Mouse (Mus musculus) MEL (cell line): ENCODE measurements around the gene Rad51d. TPM values are rescaled to one million over a fixed set of nuclear protein-coding genes. Genes with fewer than 3 reads are reported as not detected.
A peak's percentile ranks its signal among the peaks of the same experiment; 100 is the strongest.

ENCODE experiments used
- DNase-seq: peaks from one replicate; pipeline ENCODE4 v3.0.0; 2011; ENCODE audit warnings: low read depth, low spot score
- H3K27ac ChIP-seq: 2 replicates; pipeline ENCODE4 v1.5.1; 2012; ENCODE audit warnings: low read depth, mild to moderate bottlenecking, control low read depth, low read length, moderate library complexity; ENCODE audit not compliant: control insufficient read depth
- H3K27me3 ChIP-seq, 2 experiments: fragments of 150-350 bp in 1 of 2; sonication (generic) in 1 of 2; 2 replicates each; pipeline ENCODE4 v1.6.1; 2012; ENCODE audit warnings: low read length in 2 of 2, mild to moderate bottlenecking in 2 of 2, improper control_type of control experiment in 1 of 2, moderate library complexity in 1 of 2; ENCODE audit not compliant: insufficient read depth in 2 of 2, control insufficient read depth in 1 of 2
- H3K36me3 ChIP-seq, 2 experiments: 2 replicates each; pipeline ENCODE4 v1.6.1; 2012 to 2014; ENCODE audit warnings: low read length in 2 of 2, improper control_type of control experiment in 1 of 2, inconsistent platforms in 1 of 2, mild to moderate bottlenecking in 1 of 2; ENCODE audit not compliant: insufficient read depth in 2 of 2, control insufficient read depth in 1 of 2
- H3K4me1 ChIP-seq, 2 experiments: fragments of 150-350 bp in 1 of 2; sonication (generic) in 1 of 2; 2 replicates each; pipeline ENCODE4 v1.6.1; 2012; ENCODE audit warnings: low read length in 2 of 2, improper control_type of control experiment in 1 of 2, mild to moderate bottlenecking in 1 of 2; ENCODE audit not compliant: insufficient read depth in 2 of 2, control insufficient read depth in 1 of 2
- H3K4me3 ChIP-seq, 2 experiments: fragments of 150-350 bp in 1 of 2; sonication (generic) in 1 of 2; 2 replicates each; pipeline ENCODE4 v1.5.1; 2012; ENCODE audit warnings: low read depth in 2 of 2, low read length in 2 of 2, mild to moderate bottlenecking in 2 of 2, moderate library complexity in 2 of 2, control low read depth in 1 of 2, improper control_type of control experiment in 1 of 2; ENCODE audit not compliant: control insufficient read depth in 1 of 2, insufficient read depth in 1 of 2
- H3K79me2 ChIP-seq: 2 replicates; pipeline ENCODE4 v1.6.1; 2012; ENCODE audit warnings: mild to moderate bottlenecking, low read length, moderate library complexity; ENCODE audit not compliant: control insufficient read depth, poor library complexity, insufficient read depth
- H3K9ac ChIP-seq: 2 replicates; pipeline ENCODE4 v1.6.1; 2012; ENCODE audit warnings: low read depth, mild to moderate bottlenecking, control low read depth, low read length, moderate library complexity; ENCODE audit not compliant: control insufficient read depth, poor library complexity, severe bottlenecking
- H3K9me3 ChIP-seq: fragments of 150-350 bp; sonication (generic); replicated peaks from 2 replicates; pipeline ENCODE4 v1.6.1; 2012; ENCODE audit warnings: mild to moderate bottlenecking, low read length, improper control_type of control experiment, moderate library complexity; ENCODE audit not compliant: insufficient read depth
- BHLHE40 ChIP-seq: IDR thresholded peaks from 2 replicates; pipeline ENCODE4 v1.6.1; 2012; ENCODE audit warnings: low read depth, mild to moderate bottlenecking, inconsistent platforms, low read length, improper control_type of control experiment, borderline replicate concordance
- CHD2 ChIP-seq: IDR thresholded peaks from 2 replicates; pipeline ENCODE4 v1.6.1; 2011; ENCODE audit warnings: low read length, improper control_type of control experiment
- CTCF ChIP-seq, 3 experiments: IDR thresholded peaks in 2 of 3; conservative IDR thresholded peaks in 1 of 3; 2 replicates each; pipeline ENCODE4 v1.5.1; 2011 to 2012; ENCODE audit warnings: low read length in 3 of 3, low read depth in 2 of 3, mild to moderate bottlenecking in 2 of 3, improper control_type of control experiment in 1 of 3, inconsistent platforms in 1 of 3, mixed read lengths in 1 of 3, moderate library complexity in 1 of 3; ENCODE audit not compliant: control insufficient read depth in 1 of 3, insufficient read depth in 1 of 3, poor library complexity in 1 of 3, severe bottlenecking in 1 of 3
- E2F4 ChIP-seq: IDR thresholded peaks from 2 replicates; pipeline ENCODE4 v1.6.1; 2011; ENCODE audit warnings: low read depth, low read length, improper control_type of control experiment, borderline replicate concordance
- ELF1 ChIP-seq: IDR thresholded peaks from 2 replicates; pipeline ENCODE4 v1.6.1; 2014; ENCODE audit warnings: low read depth, mild to moderate bottlenecking, inconsistent platforms, low read length, improper control_type of control experiment, moderate library complexity
- GATA1 ChIP-seq: IDR thresholded peaks from 2 replicates; pipeline ENCODE4 v1.6.1; 2011; ENCODE audit warnings: low read depth, low read length, improper control_type of control experiment
- JUND ChIP-seq: IDR thresholded peaks from 2 replicates; pipeline ENCODE4 v1.6.1; 2011; ENCODE audit warnings: low read depth, mild to moderate bottlenecking, improper control_type of control experiment, low read length
- KAT2A ChIP-seq: conservative IDR thresholded peaks from 2 replicates; pipeline ENCODE4 v1.6.1; 2012; ENCODE audit warnings: low read depth, low read length, improper control_type of control experiment, inconsistent platforms
- MAFK ChIP-seq: IDR thresholded peaks from 2 replicates; pipeline ENCODE4 v1.6.1; 2011; ENCODE audit warnings: low read depth, mild to moderate bottlenecking, low read length, improper control_type of control experiment, borderline replicate concordance
- MAX ChIP-seq: IDR thresholded peaks from 2 replicates; pipeline ENCODE4 v1.6.1; 2011; ENCODE audit warnings: low read length, improper control_type of control experiment
- MAZ ChIP-seq: IDR thresholded peaks from 2 replicates; pipeline ENCODE4 v1.6.1; 2012; ENCODE audit warnings: low read depth, mild to moderate bottlenecking, inconsistent platforms, low read length, improper control_type of control experiment
- MEF2A ChIP-seq: IDR thresholded peaks from 2 replicates; pipeline ENCODE4 v1.6.1; 2014; ENCODE audit warnings: low read depth, mild to moderate bottlenecking, inconsistent platforms, low read length, improper control_type of control experiment; ENCODE audit not compliant: poor library complexity, insufficient replicate concordance, severe bottlenecking; ENCODE audit errors: extremely low read depth
- MXI1 ChIP-seq: IDR thresholded peaks from 2 replicates; pipeline ENCODE4 v1.6.1; 2011; ENCODE audit warnings: mild to moderate bottlenecking, low read depth, low read length, improper control_type of control experiment
- MYB ChIP-seq: IDR thresholded peaks from 2 replicates; pipeline ENCODE4 v1.6.1; 2011; ENCODE audit warnings: mild to moderate bottlenecking, low read depth, low read length, improper control_type of control experiment
- MYC ChIP-seq: IDR thresholded peaks from 2 replicates; pipeline ENCODE4 v1.6.1; 2011; ENCODE audit warnings: low read depth, mild to moderate bottlenecking, low read length, improper control_type of control experiment, moderate library complexity
- NELFE ChIP-seq: IDR thresholded peaks from 2 replicates; pipeline ENCODE4 v1.6.1; 2011; ENCODE audit warnings: low read depth, low read length, improper control_type of control experiment
- NRF1 ChIP-seq: IDR thresholded peaks from 2 replicates; pipeline ENCODE4 v1.6.1; 2014; ENCODE audit warnings: low read depth, mild to moderate bottlenecking, inconsistent platforms, low read length, improper control_type of control experiment, moderate library complexity; ENCODE audit not compliant: poor library complexity, insufficient read depth, severe bottlenecking
- RAD21 ChIP-seq: IDR thresholded peaks from 2 replicates; pipeline ENCODE4 v1.6.1; 2011; ENCODE audit warnings: mild to moderate bottlenecking, low read depth, low read length, improper control_type of control experiment
- RCOR1 ChIP-seq: IDR thresholded peaks from 2 replicates; pipeline ENCODE4 v1.6.1; 2012; ENCODE audit warnings: low read depth, mild to moderate bottlenecking, inconsistent platforms, low read length, improper control_type of control experiment
- SMC3 ChIP-seq: IDR thresholded peaks from 2 replicates; pipeline ENCODE4 v1.6.1; 2011; ENCODE audit warnings: low read depth, low read length, improper control_type of control experiment
- TBP ChIP-seq: IDR thresholded peaks from 2 replicates; pipeline ENCODE4 v1.8.0; 2011; ENCODE audit warnings: low read depth, low read length, improper control_type of control experiment
- TCF12 ChIP-seq: IDR thresholded peaks from 2 replicates; pipeline ENCODE4 v1.6.1; 2014; ENCODE audit warnings: low read depth, mild to moderate bottlenecking, inconsistent platforms, low read length, improper control_type of control experiment, moderate library complexity
- UBTF ChIP-seq: IDR thresholded peaks from 2 replicates; pipeline ENCODE4 v1.6.1; 2012; ENCODE audit warnings: low read depth, mild to moderate bottlenecking, inconsistent platforms, low read length, improper control_type of control experiment, moderate library complexity, borderline replicate concordance; ENCODE audit not compliant: insufficient read depth
- USF1 ChIP-seq: IDR thresholded peaks from 2 replicates; pipeline ENCODE4 v1.6.1; 2014; ENCODE audit warnings: low read depth, mild to moderate bottlenecking, inconsistent platforms, low read length, improper control_type of control experiment, moderate library complexity
- USF2 ChIP-seq, 2 experiments: IDR thresholded peaks; 2 replicates each; pipeline ENCODE4 v1.6.1; 2011 to 2012; ENCODE audit warnings: improper control_type of control experiment in 2 of 2, low read length in 2 of 2, borderline replicate concordance in 1 of 2, inconsistent platforms in 1 of 2, low read depth in 1 of 2, mild to moderate bottlenecking in 1 of 2; ENCODE audit not compliant: insufficient read depth in 1 of 2
- ZC3H11A ChIP-seq: IDR thresholded peaks from 2 replicates; pipeline ENCODE4 v1.6.1; 2012; ENCODE audit warnings: low read depth, mild to moderate bottlenecking, inconsistent platforms, low read length, improper control_type of control experiment
- ZKSCAN1 ChIP-seq: IDR thresholded peaks from 2 replicates; pipeline ENCODE4 v1.6.1; 2012; ENCODE audit warnings: low read depth, mild to moderate bottlenecking, inconsistent platforms, low read length, improper control_type of control experiment, moderate library complexity
- polyA plus RNA-seq, 2 experiments: library from polyadenylated mRNA; stranded (reverse) in 1 of 2; unstranded in 1 of 2; fragments of >175 nt in 1 of 2; fragments of >200 nt in 1 of 2; gene quantifications; 2 replicates each; pipeline versions ENCODE4 v1.2.1 to v1.2.4; 2012; ENCODE audit warnings: low replicate concordance in 2 of 2, low read depth in 1 of 2; ENCODE audit not compliant: insufficient read length in 2 of 2, insufficient read depth in 1 of 2, missing spikeins in 1 of 2
- total RNA-seq: library from RNA; depleted of rRNA; stranded (reverse); fragments of 300-350 nt; gene quantifications from 2 replicates; pipeline ENCODE4 v1.2.3, GENCODE M21; 2012

Rad51d gene
- total and polyA plus RNA-seq, 3 experiments = 21.1 to 30.0 TPM; not detected in 1

DNA sequence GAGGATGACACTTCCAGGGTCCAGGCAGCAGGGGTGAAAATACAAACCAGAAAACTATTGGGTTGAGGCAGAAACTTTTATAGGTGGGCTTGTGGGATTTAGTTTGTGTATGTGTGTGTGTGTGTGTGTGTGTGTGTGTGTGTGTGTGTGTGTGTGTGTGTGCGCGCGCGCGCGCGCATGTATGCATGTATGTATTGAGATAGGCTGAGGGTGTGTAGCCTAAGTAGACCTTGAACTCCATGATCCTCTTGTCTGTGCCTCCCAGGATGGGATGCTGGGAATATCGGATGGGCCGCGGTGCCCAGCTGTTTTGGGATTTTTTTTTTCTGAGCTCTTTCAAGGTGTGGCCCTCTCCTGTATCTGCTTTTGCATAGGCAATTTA lies 18.2 kb upstream of the Rad51d start:
- H3K79me2 ChIP-seq = peaks cover 21% of the 10 kb centered on the region
- H3K9me3 ChIP-seq = no peaks in the 10 kb centered on the region
- peak overlapping the region; percentile 65 for H3K27ac ChIP-seq
- peaks cover 0 to 12% of the 10 kb centered on the region in 2 experiments; a peak in 3 of 4 replicates for H3K4me1 ChIP-seq
- peak overlapping the region; percentile 45 to 96 for H3K4me3 ChIP-seq
- H3K27me3 ChIP-seq = no peaks in the 10 kb centered on the region
- no peak for DNase-seq
- peak overlapping the region; percentile 94 for H3K9ac ChIP-seq
- H3K36me3 ChIP-seq = peaks cover 2 to 17% of the 10 kb centered on the region in 2 experiments
- TF ChIP-seq GATA1 (no peak), E2F4 (peak; percentile 7; the same call in 1 of the 2 replicates), NRF1 (peak; percentile 51; the same call in 1 of the 2 replicates)

DNA sequence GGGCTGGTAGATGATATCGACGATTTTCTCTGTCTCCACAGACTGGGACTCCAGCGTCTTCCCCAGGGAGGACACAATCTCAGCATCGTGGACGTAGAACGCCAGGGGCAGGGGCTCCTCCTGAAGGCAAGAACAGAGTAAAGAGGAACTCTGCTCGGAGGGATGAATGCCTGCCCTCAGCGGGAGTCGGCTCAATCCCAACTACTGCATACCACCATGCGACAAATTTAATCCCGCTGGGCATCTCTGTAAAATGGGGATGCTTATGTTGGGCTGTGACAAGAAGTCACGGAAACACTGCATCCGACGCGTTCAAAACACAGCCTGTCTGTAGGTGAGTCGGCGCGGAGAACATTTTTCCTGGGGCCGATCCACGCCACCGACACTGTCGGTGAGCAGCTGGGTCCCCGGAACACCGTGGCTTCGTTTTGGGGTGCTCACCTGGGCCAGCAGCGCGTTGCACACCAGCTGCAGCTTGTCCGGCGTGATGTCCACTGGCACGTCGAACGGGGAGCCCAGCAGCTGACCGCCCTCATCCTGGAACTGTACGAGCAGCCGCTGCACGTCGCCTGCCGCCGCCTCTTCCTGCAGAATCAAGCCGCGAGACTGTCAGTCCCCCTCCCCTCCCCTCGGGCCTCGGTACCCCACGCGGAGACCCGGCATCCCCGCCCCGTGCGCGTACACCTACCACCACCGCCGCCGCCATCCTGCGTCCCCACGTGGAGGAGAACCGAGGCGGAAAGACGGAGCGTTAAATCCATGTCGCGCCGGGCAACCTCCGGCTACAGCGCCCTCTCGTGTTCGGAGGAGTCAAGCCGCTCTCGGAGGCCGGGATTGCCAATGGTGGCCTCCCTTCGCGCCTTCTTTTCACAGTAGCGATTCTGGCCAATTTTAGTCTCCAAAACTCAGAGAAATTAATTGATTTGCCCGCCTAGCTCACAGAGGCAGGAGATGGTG lies 17.5 kb upstream of the Rad51d start, which contains the start of gene Nle1:
Gene Nle1, minus strand, starts transcription at position 761 of the 957 bp plus-strand sequence.
- DNase-seq = peak; percentile 97
- H3K79me2 ChIP-seq = peaks cover 21% of the 10 kb centered on the region
- peaks cover 0 to 12% of the 10 kb centered on the region in 2 experiments; a peak in 3 of 4 replicates for H3K4me1 ChIP-seq
- H3K4me3 ChIP-seq = peak within 1 kb of the TSS; percentile 96 to 98
- no peaks in the 10 kb centered on the region for H3K9me3 ChIP-seq
- peak within 1 kb of the TSS; percentile 94 for H3K9ac ChIP-seq
- H3K27ac ChIP-seq = peak within 1 kb of the TSS; percentile 65
- H3K36me3 ChIP-seq = peaks cover 4 to 17% of the 10 kb centered on the region in 2 experiments
- no peaks in the 10 kb centered on the region for H3K27me3 ChIP-seq
- TF ChIP-seq MAX (peak; percentile 98), CTCF (IDR thresholded peaks at IDR 0.05 in 2 of 3, conservative IDR thresholded peaks at IDR 0.05 in 1 of 3; ENCODE audit: control insufficient read depth in 1 of 3, insufficient read depth in 1 of 3, low read depth in 2 of 3, low read length in 3 of 3, poor library complexity in 1 of 3, severe bottlenecking in 1 of 3) (peak; percentile 70 to 99 (median 96)), MYB (no peak), MAZ (no peak; the same call in 1 of the 2 replicates), E2F4 (peak; percentile 90), USF1 (peak; percentile 82), UBTF (0 out of 2 replicates have a peak, but pooled peaks have one; percentile 21), USF2 (IDR thresholded peaks at IDR 0.05; ENCODE audit: borderline replicate concordance in 1 of 2, insufficient read depth in 1 of 2, low read depth in 1 of 2, low read length in 2 of 2) (no peak), BHLHE40 (no peak), NELFE (peak; percentile 86), MEF2A (no peak), CHD2 (no peak), TCF12 (peak; percentile 73), TBP (peak; percentile 94), GATA1 (no peak), RAD21 (no peak), SMC3 (no peak; the same call in 1 of the 2 replicates), NRF1 (no peak), MXI1 (peak; percentile 100), ZKSCAN1 (no peak), MYC (peak; percentile 99), ELF1 (peak; percentile 64), MAFK (no peak), KAT2A (no peak), ZC3H11A (no peak), RCOR1 (no peak), JUND (no peak)
